Mouse (Mus musculus) stomach, postnatal 0 days (tissue): ENCODE measurements around the gene Fhit.

Source experiments
- CTCF ChIP-seq: IDR thresholded peaks from 2 replicates; pipeline ENCODE4 v1.5.1; 2016; ENCODE audit warnings: antibody characterized with exemption, low read depth, mild to moderate bottlenecking, moderate library complexity
- EP300 ChIP-seq: optimal IDR thresholded peaks from 2 replicates; pipeline ENCODE3; 2016; ENCODE audit warnings: antibody characterized with exemption

DNA sequence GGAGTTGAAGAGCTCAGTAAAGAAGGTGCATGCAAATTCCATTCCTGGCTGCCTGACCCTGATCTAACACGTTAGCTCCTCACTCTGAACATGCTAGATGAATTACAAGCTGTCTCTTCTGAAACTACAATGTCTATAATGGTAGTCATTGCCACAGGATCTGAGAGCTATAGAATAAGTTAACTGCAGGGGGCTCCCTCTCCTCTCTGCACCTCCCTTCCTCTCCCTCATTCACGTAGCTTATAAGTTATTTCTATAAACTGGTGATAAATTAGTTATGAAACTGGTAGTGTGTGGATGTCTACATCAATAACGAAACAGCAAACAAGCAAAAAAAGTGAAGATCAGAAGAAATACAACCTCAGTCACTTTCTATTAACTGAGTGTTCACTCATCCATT, 860.9 kb downstream of the Fhit start:
- TF ChIP-seq CTCF (peak; percentile 18), EP300 (no peak)
